ENCODE assay signal across 12 mouse cellular contexts in the genomic region with DNA sequence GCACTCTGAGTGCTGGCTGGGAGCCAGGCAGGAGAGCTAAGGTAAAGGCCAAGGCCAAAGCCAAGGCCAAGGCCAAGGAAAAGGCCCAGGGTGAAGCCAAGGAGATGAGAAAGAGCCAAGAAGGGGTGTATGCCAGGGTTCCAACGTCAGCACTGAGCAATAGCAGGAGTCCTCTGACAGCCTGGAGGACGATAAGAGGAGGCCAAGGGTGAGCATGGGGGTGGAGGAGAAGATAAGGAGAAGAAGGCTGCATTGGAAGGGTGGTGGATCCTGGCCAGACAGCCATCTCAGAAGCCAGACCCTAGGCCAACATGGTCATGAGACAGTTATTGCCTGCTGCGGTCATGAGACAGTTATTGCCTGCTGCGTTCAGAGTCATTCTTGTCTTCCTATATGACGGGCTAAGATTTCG. TPM values are rescaled to one million over a fixed set of nuclear protein-coding genes. Genes with fewer than 3 reads are reported as not detected.
A peak's percentile ranks its signal among the peaks of the same experiment; 100 is the strongest.
DNase-seq lines count a peak whose midpoint lies in the region; ATAC-seq and TF ChIP-seq lines count a peak whose summit lies in the region.
"Had no signal": no experiment of that assay in that cellular context is flagged by ENCODE, and none has a peak within 500 bp of the region (broad histone marks: within the 10 kb centered on the region; RNA-seq: fewer than 3 reads in every experiment).

No protein-coding gene starts in this region.

- H3K4me3 ChIP-seq in lung, adult 2 months (replicated peaks; ENCODE audit: extremely low read depth, low read depth, low read length) = no peak overlapping the region
- H3K4me3 ChIP-seq in embryonic facial prominence, embryonic 10.5 days = no peak overlapping the region
- H3K4me3 ChIP-seq: hindbrain, embryonic 15.5 days had no signal

- no peaks in the 10 kb centered on the region for H3K27me3 ChIP-seq in embryonic facial prominence, embryonic 10.5 days (replicated peaks; ENCODE audit: low read depth, poor library complexity, severe bottlenecking)
- H3K27me3 ChIP-seq: hindbrain, embryonic 15.5 days had no signal

- peak overlapping the region; percentile 65; the same call in 1 of the 2 replicates for H3K27ac ChIP-seq in embryonic facial prominence, embryonic 10.5 days (replicated peaks)
- H3K27ac ChIP-seq: hindbrain, embryonic 15.5 days; macrophage had no signal

- H3K4me1 ChIP-seq in lung, adult 2 months (ENCODE audit: control insufficient read depth, insufficient read depth, low read length) = no peaks in the 10 kb centered on the region
- peaks cover 25% of the 10 kb centered on the region for H3K4me1 ChIP-seq in embryonic facial prominence, embryonic 10.5 days
- H3K4me1 ChIP-seq: hindbrain, embryonic 15.5 days had no signal

- ATAC-seq in hematopoietic stem cell, adult 5-6 weeks (replicated peaks in 1 of 2; ENCODE audit: insufficient read depth in 1 of 2, low FRiP score in 2 of 2, low TSS enrichment in 1 of 2, low read depth in 1 of 2, poor library complexity in 2 of 2, severe bottlenecking in 2 of 2) = peak; percentile 63 to 69; a peak in 3 of 4 replicates

- no peaks in the 10 kb centered on the region for H3K9me3 ChIP-seq in embryonic facial prominence, embryonic 10.5 days
- H3K9me3 ChIP-seq: hindbrain, embryonic 15.5 days had no signal

- TF ChIP-seq CTCF in lung, adult 2 months (IDR thresholded peaks at IDR 0.05; ENCODE audit: insufficient read depth, low read length) = no peak

- DNase-seq in lung, postnatal 25 days (ENCODE audit: low spot score) = peak; percentile 39
- no peak for DNase-seq in lung, adult 2 months
- DNase-seq in embryonic facial prominence, embryonic 10.5 days (ENCODE audit: low spot score) = no peak
- DNase-seq in spleen, postnatal 4 days (ENCODE audit: low spot score in 2 of 2) = peak; percentile 82 to 84
- no peak for DNase-seq in layer of hippocampus, adult 9-10 months (ENCODE audit: low spot score)
- DNase-seq in cerebellum, adult 9-11 months = no peak
- no peak for DNase-seq in kidney, adult 8-10 months
- DNase-seq: cerebellum, postnatal 36 days; right cerebral cortex, postnatal 4 days had no signal

- H3K36me3 ChIP-seq in embryonic facial prominence, embryonic 10.5 days (replicated peaks) = no peaks in the 10 kb centered on the region
- H3K36me3 ChIP-seq: hindbrain, embryonic 15.5 days had no signal

- WGBS in lung, adult 2 months = 73% methylated on average over 6 of the region's 6 CpGs
- 79% methylated on average over 6 of the region's 6 CpGs for WGBS in embryonic facial prominence, embryonic 10.5 days

- no peak for TF ChIP-seq POLR2A in lung, adult 2 months (IDR thresholded peaks at IDR 0.05; ENCODE audit: borderline replicate concordance, extremely low read depth, low read depth, low read length)

RNA-seq across cellular contexts. Expression of a gene that starts 43.4 kb away (rescaled TPM):
- polyA plus RNA-seq in lung, adult 2 months (2012; rRNA removed) = 10.9 and 12.2 TPM in 2 replicates
- polyA plus RNA-seq in embryonic facial prominence, embryonic 10.5 days (2016; fragmentation: Nextera tagmentation; extraction: Ambion mirVana) = 34.3 and 37.9 TPM in 2 replicates
- total RNA-seq in hematopoietic stem cell, adult 5-6 weeks (2017) = 68.3 and 87.5 TPM in 2 replicates

Comparison
In these comparisons a context has a peak if more than half of its experiments do, and no peak if none do; other contexts are left out.
1. DNase-seq: peak in lung, postnatal 25 days (single experiment) and spleen, postnatal 4 days (2 of 2); none in lung, adult 2 months (single experiment), embryonic facial prominence, embryonic 10.5 days (single experiment), layer of hippocampus, adult 9-10 months (single experiment), cerebellum, adult 9-11 months (single experiment) and kidney, adult 8-10 months (0 of 2).